Mouse (Mus musculus): ENCODE measurements around the gene Lpo. TPM values are rescaled to one million over a fixed set of nuclear protein-coding genes. Genes with fewer than 3 reads are reported as not detected.
A peak's percentile ranks its signal among the peaks of the same experiment; 100 is the strongest.

Gene Lpo
- polyA plus RNA-seq, 1 experiment from 2014 or later: 1.0 TPM

MicroRNAs encoded within 50 kb of the gene (microRNA counts, 519-probe panel; counts per million panel counts)
- 4,662 counts per million, percentile 37 among the panel's probes with 10 or more counts for microRNA mmu-miR-142-3p
- 4,127 counts per million, percentile 25 among the panel's probes with 10 or more counts for microRNA mmu-miR-142-5p

Small RNA genes within 50 kb of the gene (microRNA-seq; reads per million reads assigned to microRNA genes)
- not detected for gene Mir142
- not detected for gene Mir142b

Other genes with a start within 250 kb of the Lpo start
- 76.9 and 87.9 TPM in 2 replicates for gene Mtmr4, start 236.1 kb downstream of the Lpo start, polyA plus RNA-seq (2016; fragmentation: Nextera tagmentation; extraction: Ambion mirVana)
- 0.36 and 0.38 TPM in 2 replicates for gene Hsf5, start 211.1 kb downstream of the Lpo start, polyA plus RNA-seq (2016; fragmentation: Nextera tagmentation; extraction: Ambion mirVana)
- 0.93 and 1.5 TPM in 2 replicates for gene Rnf43, start 165.6 kb downstream of the Lpo start, polyA plus RNA-seq (2016; fragmentation: Nextera tagmentation; extraction: Ambion mirVana)
- 139 and 145 TPM in 2 replicates for gene Supt4a, start 90.7 kb downstream of the Lpo start, polyA plus RNA-seq (2016; fragmentation: Nextera tagmentation; extraction: Ambion mirVana)
- 40.6 and 43.5 TPM in 2 replicates for gene Tspoap1, start 67.7 kb downstream of the Lpo start, polyA plus RNA-seq (2016; fragmentation: Nextera tagmentation; extraction: Ambion mirVana)
- 0.97 and 1.2 TPM in 2 replicates for gene Mpo, start 34.7 kb downstream of the Lpo start, polyA plus RNA-seq (2016; fragmentation: Nextera tagmentation; extraction: Ambion mirVana)
- 14.8 and 18.8 TPM in 2 replicates for gene Mks1, start 24.9 kb upstream of the Lpo start, polyA plus RNA-seq (2016; fragmentation: Nextera tagmentation; extraction: Ambion mirVana)
- not detected in 2 replicates for gene Epx, start 47.2 kb upstream of the Lpo start, polyA plus RNA-seq (2016; fragmentation: Nextera tagmentation; extraction: Ambion mirVana)
- gene Olfr462, start 64.0 kb upstream of the Lpo start, polyA plus RNA-seq (2016; fragmentation: Nextera tagmentation; extraction: Ambion mirVana): not detected in 2 replicates
- not detected in 2 replicates for gene Olfr463, start 69.1 kb upstream of the Lpo start, polyA plus RNA-seq (2016; fragmentation: Nextera tagmentation; extraction: Ambion mirVana)
- not detected in 2 replicates for gene Olfr464, start 92.7 kb upstream of the Lpo start, polyA plus RNA-seq (2016; fragmentation: Nextera tagmentation; extraction: Ambion mirVana)
- 38.1 and 40.8 TPM in 2 replicates for gene Dynll2, start 159.2 kb upstream of the Lpo start, polyA plus RNA-seq (2016; fragmentation: Nextera tagmentation; extraction: Ambion mirVana)
- gene Srsf1, start 219.1 kb upstream of the Lpo start, polyA plus RNA-seq (2016; fragmentation: Nextera tagmentation; extraction: Ambion mirVana): 484 and 550 TPM in 2 replicates
- 88.6 and 95.5 TPM in 2 replicates for gene Vezf1, start 240.0 kb upstream of the Lpo start, polyA plus RNA-seq (2016; fragmentation: Nextera tagmentation; extraction: Ambion mirVana)

Data from midbrain, embryonic 12.5 days (tissue).